Mouse (Mus musculus): Measurements from ENCODE around the gene Fgl2. TPM values are rescaled to one million over a fixed set of nuclear protein-coding genes. Genes with fewer than 3 reads are reported as not detected.

The Fgl2 gene
- total and polyA plus RNA-seq, 3 experiments, result 1.6 to 9.7 (median 6.5) TPM

DNA sequence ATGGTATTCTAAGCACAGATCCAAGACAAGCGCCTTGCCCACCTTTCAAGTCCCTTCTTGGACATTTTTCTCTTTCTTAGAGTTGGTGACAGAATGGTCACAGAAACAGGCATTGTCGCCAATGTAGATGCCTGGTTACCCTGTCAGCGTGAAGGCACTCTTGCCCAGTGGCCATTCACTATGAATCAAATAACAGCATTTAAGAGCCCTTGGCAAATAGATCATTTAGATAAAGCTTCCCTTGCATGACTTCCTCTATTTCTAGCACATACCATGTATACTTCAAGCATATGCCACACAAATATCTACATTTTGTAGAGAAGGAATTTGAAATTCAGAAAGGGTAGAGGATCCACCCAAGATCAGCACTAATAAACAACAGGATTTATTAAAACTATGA is 40.9 kb downstream of the Fgl2 start:
- Histone ChIP-seq H3K4me1 (ENCODE audit: insufficient read depth, low read depth, low read length) (peaks cover 31% of the 10 kb centered on the region), H3K27me3 (ENCODE audit: insufficient read depth, low read length) (no peaks in the 10 kb centered on the region), H3K36me3 (replicated peaks) (no peaks in the 10 kb centered on the region), H3K4me3 (ENCODE audit: low read depth, low read length) (no peak overlapping the region), H3K9me3 (replicated peaks) (peaks cover 7% of the 10 kb centered on the region)
- no peak for DNase-seq (ENCODE audit: low spot score)
- TF ChIP-seq CTCF (IDR thresholded peaks at IDR 0.05; ENCODE audit: low read depth, low read length), result no peak
- TF ChIP-seq GATA2 (IDR thresholded peaks at IDR 0.05; ENCODE audit: borderline replicate concordance, low read depth, low read length), result no peak
- no peak for TF ChIP-seq TAL1 (conservative IDR thresholded peaks at IDR 0.05; ENCODE audit: low read depth, low read length)
- no peak for TF ChIP-seq POLR2AphosphoS5 (IDR thresholded peaks at IDR 0.05; ENCODE audit: insufficient replicate concordance, low read depth, low read length)
- no peak for TF ChIP-seq GATA1 (IDR thresholded peaks at IDR 0.05; ENCODE audit: borderline replicate concordance, low read length)
- ATAC-seq (ENCODE audit: extremely low read depth, insufficient number of reproducible peaks, low FRiP score, poor library complexity, severe bottlenecking), result no peak

GRCm38 (mm10) chr5:21414116-21414820 is 41.8 kb downstream of the Fgl2 start:
- ATAC-seq (ENCODE audit: extremely low read depth, insufficient number of reproducible peaks, low FRiP score, poor library complexity, severe bottlenecking) (no peak), DNase-seq (ENCODE audit: low spot score) (no peak)
- H3K4me3 ChIP-seq (ENCODE audit: low read depth, low read length), result no peak overlapping the region
- H3K27me3 ChIP-seq (ENCODE audit: insufficient read depth, low read length), result no peaks in the 10 kb centered on the region
- no peak for TF ChIP-seq POLR2AphosphoS5 (IDR thresholded peaks at IDR 0.05; ENCODE audit: insufficient replicate concordance, low read depth, low read length)
- TF ChIP-seq CTCF (IDR thresholded peaks at IDR 0.05; ENCODE audit: low read depth, low read length), result no peak
- TF ChIP-seq TAL1 (conservative IDR thresholded peaks at IDR 0.05; ENCODE audit: low read depth, low read length), result no peak
- no peak for TF ChIP-seq GATA1 (IDR thresholded peaks at IDR 0.05; ENCODE audit: borderline replicate concordance, low read length)
- TF ChIP-seq GATA2 (IDR thresholded peaks at IDR 0.05; ENCODE audit: borderline replicate concordance, low read depth, low read length), result no peak
- peaks cover 31% of the 10 kb centered on the region for H3K4me1 ChIP-seq (ENCODE audit: insufficient read depth, low read depth, low read length)
- no peaks in the 10 kb centered on the region for H3K36me3 ChIP-seq (replicated peaks)
- H3K9me3 ChIP-seq (replicated peaks), result peaks cover 7% of the 10 kb centered on the region

- Histone ChIP-seq H3K4me1 (ENCODE audit: insufficient read depth, low read depth, low read length) (peaks cover 8% of the 10 kb centered on the region), H3K27me3 (ENCODE audit: insufficient read depth, low read length) (0 out of 2 replicates have a peak, but pooled peaks cover 4% of the 10 kb centered on the region), H3K9me3 (replicated peaks) (no peaks in the 10 kb centered on the region), H3K36me3 (replicated peaks) (no peaks in the 10 kb centered on the region), H3K4me3 (ENCODE audit: low read depth, low read length) (no peak overlapping the region)
- DNase-seq (ENCODE audit: low spot score) (no peak), ATAC-seq (ENCODE audit: extremely low read depth, insufficient number of reproducible peaks, low FRiP score, poor library complexity, severe bottlenecking) (no peak)
- TF ChIP-seq TAL1 (conservative IDR thresholded peaks at IDR 0.05; ENCODE audit: low read depth, low read length) (no peak), GATA2 (IDR thresholded peaks at IDR 0.05; ENCODE audit: borderline replicate concordance, low read depth, low read length) (no peak), POLR2AphosphoS5 (IDR thresholded peaks at IDR 0.05; ENCODE audit: insufficient replicate concordance, low read depth, low read length) (no peak), CTCF (IDR thresholded peaks at IDR 0.05; ENCODE audit: low read depth, low read length) (no peak), GATA1 (IDR thresholded peaks at IDR 0.05; ENCODE audit: borderline replicate concordance, low read length) (no peak)
These were observed 46.2 kb downstream of the Fgl2 start for GRCm38 (mm10) chr5:21418613-21419012.

DNA sequence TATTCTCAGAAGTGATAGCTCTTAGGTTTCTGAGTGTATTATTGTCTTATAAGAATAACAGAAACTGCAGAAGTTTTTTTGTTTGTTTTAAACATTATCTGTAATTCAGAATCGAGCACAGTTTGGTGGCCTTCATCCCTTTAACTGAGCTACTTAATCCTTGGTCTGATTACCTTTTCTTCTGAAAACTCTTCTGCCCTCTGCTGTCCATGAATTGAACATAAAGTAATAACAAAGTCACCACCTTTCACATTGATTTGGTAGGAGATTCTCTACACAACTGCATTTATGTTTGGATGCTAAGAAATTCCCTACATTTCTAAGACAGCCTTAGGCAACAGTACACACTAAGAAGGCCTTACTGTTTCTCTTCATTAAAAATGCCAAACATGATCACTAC is 48.2 kb downstream of the Fgl2 start:
- H3K36me3 ChIP-seq (replicated peaks), result no peaks in the 10 kb centered on the region
- TF ChIP-seq GATA1 (IDR thresholded peaks at IDR 0.05; ENCODE audit: borderline replicate concordance, low read length) (no peak), TAL1 (conservative IDR thresholded peaks at IDR 0.05; ENCODE audit: low read depth, low read length) (no peak), POLR2AphosphoS5 (IDR thresholded peaks at IDR 0.05; ENCODE audit: insufficient replicate concordance, low read depth, low read length) (no peak), GATA2 (IDR thresholded peaks at IDR 0.05; ENCODE audit: borderline replicate concordance, low read depth, low read length) (no peak), CTCF (IDR thresholded peaks at IDR 0.05; ENCODE audit: low read depth, low read length) (no peak)
- no peak for ATAC-seq (ENCODE audit: extremely low read depth, insufficient number of reproducible peaks, low FRiP score, poor library complexity, severe bottlenecking)
- no peak overlapping the region for H3K4me3 ChIP-seq (ENCODE audit: low read depth, low read length)
- H3K9me3 ChIP-seq (replicated peaks), result no peaks in the 10 kb centered on the region
- no peak for DNase-seq (ENCODE audit: low spot score)
- peaks cover 11% of the 10 kb centered on the region for H3K4me1 ChIP-seq (ENCODE audit: insufficient read depth, low read depth, low read length)
- 0 out of 2 replicates have a peak, but pooled peaks cover 4% of the 10 kb centered on the region for H3K27me3 ChIP-seq (ENCODE audit: insufficient read depth, low read length)

DNA sequence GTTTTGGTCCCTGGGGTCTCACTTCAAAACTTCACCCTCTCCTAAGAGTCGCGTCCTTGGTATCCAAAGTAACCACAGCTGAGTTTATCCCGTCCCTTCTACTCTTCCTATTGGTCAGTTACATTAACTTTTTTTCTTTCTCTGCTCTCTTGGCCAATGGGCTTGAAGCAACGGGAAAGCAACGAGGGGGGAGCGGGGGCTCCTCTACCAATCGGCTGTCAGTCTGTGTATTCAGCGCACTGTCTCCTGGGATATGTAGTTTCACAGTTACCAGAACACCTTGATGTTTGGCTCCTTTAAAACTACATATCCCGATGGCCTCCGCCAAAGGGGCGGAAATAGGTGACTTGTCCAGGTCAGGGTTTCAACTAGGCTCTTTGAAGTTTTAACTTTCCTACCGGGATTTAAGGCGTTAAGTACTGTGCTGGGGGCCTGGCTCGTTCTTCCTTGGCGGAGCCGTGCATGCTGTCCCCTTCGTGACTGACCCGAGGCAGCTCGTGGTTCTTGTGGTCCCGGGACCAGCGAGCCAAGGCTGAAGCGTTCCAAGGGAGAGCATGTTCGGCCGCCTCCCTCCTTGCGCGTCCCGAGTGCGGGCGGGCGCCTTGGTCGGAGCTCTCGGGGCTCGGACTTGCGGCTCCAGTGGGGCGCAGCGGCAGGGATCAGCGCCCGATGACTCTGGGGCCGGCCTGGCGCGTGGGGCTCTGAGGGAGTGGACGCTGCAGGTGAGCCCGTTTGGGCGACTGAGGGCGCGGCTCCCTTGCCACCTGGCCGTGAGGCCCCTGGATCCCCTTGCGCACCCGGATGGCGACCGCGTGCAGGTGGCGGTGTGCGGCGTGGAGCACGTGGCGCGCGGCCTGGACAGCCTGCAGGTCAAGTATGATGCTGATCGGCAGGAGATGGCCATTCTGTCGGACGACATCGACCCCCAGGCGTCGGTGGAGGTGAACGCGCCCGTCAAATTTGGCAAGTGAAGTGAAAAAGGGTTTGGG is 52.5 kb downstream of the Fgl2 start, which contains the start of the genes Ccdc146 and Fam185a:
Gene Ccdc146 (minus strand): TSS at position 64 of the 989 bp plus-strand sequence.
Gene Fam185a (plus strand): TSS at position 345 of the 989 bp plus-strand sequence.
- H3K27me3 ChIP-seq (ENCODE audit: insufficient read depth, low read length), result 0 out of 2 replicates have a peak, but pooled peaks cover 4% of the 10 kb centered on the region
- H3K9me3 ChIP-seq (replicated peaks), result no peaks in the 10 kb centered on the region
- H3K4me1 ChIP-seq (ENCODE audit: insufficient read depth, low read depth, low read length), result peaks cover 34% of the 10 kb centered on the region
- peak within 1 kb of the TSS; percentile 98 for H3K4me3 ChIP-seq (ENCODE audit: low read depth, low read length)
- peaks cover 10% of the 10 kb centered on the region for H3K36me3 ChIP-seq (replicated peaks)
- DNase-seq (ENCODE audit: low spot score), result peak; percentile 88
- peak; percentile 99 for ATAC-seq (ENCODE audit: extremely low read depth, insufficient number of reproducible peaks, low FRiP score, poor library complexity, severe bottlenecking)
- no peak for TF ChIP-seq GATA1 (IDR thresholded peaks at IDR 0.05; ENCODE audit: borderline replicate concordance, low read length)
- TF ChIP-seq POLR2AphosphoS5 (IDR thresholded peaks at IDR 0.05; ENCODE audit: insufficient replicate concordance, low read depth, low read length), result no peak
- no peak for TF ChIP-seq TAL1 (conservative IDR thresholded peaks at IDR 0.05; ENCODE audit: low read depth, low read length)
